17 mouse cellular contexts compared by ENCODE assay signal in the genomic region with DNA sequence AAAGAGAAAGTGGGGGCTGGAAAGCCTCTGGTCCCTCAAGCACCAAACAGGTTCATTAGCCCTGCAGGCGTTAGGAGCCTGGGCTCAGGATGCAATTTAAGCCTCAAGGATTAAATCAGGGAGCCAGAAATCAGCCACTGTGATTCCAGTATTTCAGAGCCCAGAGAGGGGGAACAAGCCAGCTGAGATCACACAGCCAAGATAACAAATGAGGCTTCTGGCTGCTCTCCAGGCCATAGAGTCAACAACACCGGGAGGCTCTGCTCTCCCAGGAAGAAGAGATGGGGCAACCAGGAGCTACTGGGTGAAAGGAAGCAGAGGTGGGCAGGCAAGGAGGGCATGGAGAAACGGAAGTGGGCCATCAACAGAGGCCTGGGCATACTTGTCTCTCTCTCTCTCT. TPM values are rescaled to one million over a fixed set of nuclear protein-coding genes. Genes with fewer than 3 reads are reported as not detected.
A peak's percentile ranks its signal among the peaks of the same experiment; 100 is the strongest.
DNase-seq lines count a peak whose midpoint lies in the region; TF ChIP-seq lines count a peak whose summit lies in the region.
"Had no signal": no experiment of that assay in that cellular context is flagged by ENCODE, and none has a peak within 500 bp of the region (broad histone marks: within the 10 kb centered on the region; RNA-seq: fewer than 3 reads in every experiment).

No protein-coding gene starts in this region.

- WGBS in lung, adult 2 months: 40% methylated on average over 3 of the region's 3 CpGs
- WGBS in small intestine, adult 2 months: 11% methylated on average over 3 of the region's 3 CpGs
- 53% methylated on average over 3 of the region's 3 CpGs for WGBS in heart, adult 2 months

- no peaks in the 10 kb centered on the region for H3K79me2 ChIP-seq in heart, adult 2 months (replicated peaks; ENCODE audit: control insufficient read depth, insufficient read depth, low read length)

- no peaks in the 10 kb centered on the region for H3K27me3 ChIP-seq in small intestine, adult 2 months (ENCODE audit: control insufficient read depth, insufficient read depth, low read length)
- H3K27me3 ChIP-seq in heart, adult 2 months (ENCODE audit: control insufficient read depth, insufficient read depth, low read length): no peaks in the 10 kb centered on the region
- H3K27me3 ChIP-seq: forebrain, embryonic 15.5 days; neural tube, embryonic 12.5 days had no signal

- DNase-seq in gastrocnemius, postnatal 25 days: peak; percentile 7
- no peak for DNase-seq in gastrocnemius, postnatal 36 days
- peak; percentile 30 for DNase-seq in lung, postnatal 25 days (ENCODE audit: low spot score)
- DNase-seq in lung, adult 2 months: no peak
- peak; percentile 71 for DNase-seq in MN1 (ENCODE audit: low spot score)
- no peak for DNase-seq in heart, adult 2 months
- no peak for DNase-seq in cerebellum, adult 11 months
- DNase-seq: cerebellum, adult 11-12 months; heart, adult 11 months; heart, postnatal 14 days; midbrain, embryonic 14.5 days had no signal

- no peaks in the 10 kb centered on the region for H3K36me3 ChIP-seq in small intestine, adult 2 months (ENCODE audit: control insufficient read depth, insufficient read depth, low read length)
- no peaks in the 10 kb centered on the region for H3K36me3 ChIP-seq in heart, adult 2 months (ENCODE audit: control insufficient read depth, insufficient read depth, low read length)
- H3K36me3 ChIP-seq: forebrain, embryonic 15.5 days had no signal

- no peak for TF ChIP-seq EP300 in heart, adult 2 months (IDR thresholded peaks at IDR 0.05; ENCODE audit: insufficient read depth, low read depth, low read length)

- intact Hi-C loops in gastrocnemius, postnatal 36 days (cut with DNase I): no loop called here
- intact Hi-C loops in heart, adult 2 months (cut with DNase I): no loop called here

- peak overlapping the region; percentile 64 for H3K27ac ChIP-seq in small intestine, adult 2 months (ENCODE audit: insufficient read depth, low read depth, low read length)
- H3K27ac ChIP-seq in heart, adult 2 months: no peak overlapping the region
- H3K27ac ChIP-seq: forebrain, embryonic 15.5 days; left cerebral cortex, adult 2 months; liver, embryonic 14.5 days; neural tube, embryonic 12.5 days had no signal

- TF ChIP-seq POLR2A in lung, adult 2 months (IDR thresholded peaks at IDR 0.05; ENCODE audit: borderline replicate concordance, extremely low read depth, low read depth, low read length): no peak
- TF ChIP-seq POLR2A in small intestine, adult 2 months (IDR thresholded peaks at IDR 0.05; ENCODE audit: low read depth, low read length): no peak
- TF ChIP-seq POLR2A in heart, adult 2 months (IDR thresholded peaks at IDR 0.05; ENCODE audit: insufficient read depth, low read depth, low read length): no peak

- no peak for TF ChIP-seq CTCF in lung, adult 2 months (IDR thresholded peaks at IDR 0.05; ENCODE audit: insufficient read depth, low read length)
- no peak for TF ChIP-seq CTCF in small intestine, adult 2 months (IDR thresholded peaks at IDR 0.05; ENCODE audit: extremely low read depth, insufficient read length, insufficient replicate concordance, low read depth, low read length)
- no peak for TF ChIP-seq CTCF in heart, adult 2 months (IDR thresholded peaks at IDR 0.05)

- no peak overlapping the region for H3K4me3 ChIP-seq in lung, adult 2 months (replicated peaks; ENCODE audit: extremely low read depth, low read depth, low read length)
- no peak overlapping the region for H3K4me3 ChIP-seq in small intestine, adult 2 months (ENCODE audit: low read depth, low read length)
- H3K4me3 ChIP-seq in heart, adult 2 months: no peak overlapping the region
- H3K4me3 ChIP-seq: forebrain, embryonic 15.5 days; left cerebral cortex, adult 2 months; neural tube, embryonic 12.5 days had no signal

- H3K9ac ChIP-seq in heart, adult 2 months (ENCODE audit: low read depth, low read length): no peak overlapping the region
- H3K9ac ChIP-seq: forebrain, embryonic 15.5 days; liver, embryonic 14.5 days; neural tube, embryonic 12.5 days had no signal

- peaks cover 49% of the 10 kb centered on the region for H3K4me1 ChIP-seq in lung, adult 2 months (ENCODE audit: control insufficient read depth, insufficient read depth, low read length)
- H3K4me1 ChIP-seq in small intestine, adult 2 months (ENCODE audit: control insufficient read depth, insufficient read depth, insufficient read length, low read length): peaks cover 57% of the 10 kb centered on the region
- H3K4me1 ChIP-seq in heart, adult 2 months (ENCODE audit: control insufficient read depth, insufficient read depth, low read length): peaks cover 6% of the 10 kb centered on the region

RNA-seq across cellular contexts. Expression of gene Capn5, which starts 14.4 kb away (rescaled TPM):
- 1 to 10 TPM; 1.6 to 2.4 TPM for total RNA-seq in gastrocnemius, postnatal 25 days (2021)
- 1 to 10 TPM; 1.7 to 1.9 TPM for total RNA-seq in gastrocnemius, postnatal 36 days (2021)
- 19.0 and 22.2 TPM in 2 replicates for polyA plus RNA-seq in lung, adult 2 months (2012; rRNA removed)
- polyA plus RNA-seq in small intestine, adult 2 months (2012; rRNA removed): 15.6 and 17.2 TPM in 2 replicates
- 1 to 10 TPM; 1.8 to 2.4 TPM for total RNA-seq in heart, adult 2 months (2021)
- polyA plus RNA-seq in heart, adult 2 months (2012; rRNA removed): 3.7 and 4.6 TPM in 2 replicates

RNA-seq across cellular contexts. Expression of gene Omp, which starts 18.4 kb away (rescaled TPM):
- under 1 TPM in 1 of 2 experiments, not detected in 1; 0.11 TPM for total RNA-seq in gastrocnemius, postnatal 25 days (2021)
- total RNA-seq in gastrocnemius, postnatal 36 days (2021): under 1 TPM in 1 of 2 experiments, not detected in 1; 0.12 TPM
- polyA plus RNA-seq in lung, adult 2 months (2012; rRNA removed): 0.26 and 0.32 TPM in 2 replicates
- 0.65 and 1.4 TPM in 2 replicates for polyA plus RNA-seq in small intestine, adult 2 months (2012; rRNA removed)
- under 1 TPM in 1 of 2 experiments, not detected in 1; 0.14 TPM for total RNA-seq in heart, adult 2 months (2021)
- 0.06 TPM in 1 of 2 replicates, not detected in the other for polyA plus RNA-seq in heart, adult 2 months (2012; rRNA removed)
- polyA plus RNA-seq: inflammation-experienced regulatory T-cells, adult 6 months had no signal

RNA-seq across cellular contexts. Expression of gene B3gnt6, which starts 35.6 kb away (rescaled TPM):
- total RNA-seq in gastrocnemius, postnatal 25 days (2021): not detected
- not detected for total RNA-seq in gastrocnemius, postnatal 36 days (2021)
- polyA plus RNA-seq in lung, adult 2 months (2012; rRNA removed): 1.5 and 2.1 TPM in 2 replicates
- 1.4 and 5.1 TPM in 2 replicates for polyA plus RNA-seq in small intestine, adult 2 months (2012; rRNA removed)
- not detected for total RNA-seq in heart, adult 2 months (2021)
- 0.06 TPM in 1 of 2 replicates, not detected in the other for polyA plus RNA-seq in heart, adult 2 months (2012; rRNA removed)
- total RNA-seq: heart, postnatal 14 days had no signal

RNA-seq across cellular contexts. Expression of gene Myo7a, which starts 44.4 kb away (rescaled TPM):
- 1 to 10 TPM; 2.8 to 3.5 TPM for total RNA-seq in gastrocnemius, postnatal 25 days (2021)
- 1 to 10 TPM; 2.6 to 3.2 TPM for total RNA-seq in gastrocnemius, postnatal 36 days (2021)
- 26.4 and 30.8 TPM in 2 replicates for polyA plus RNA-seq in lung, adult 2 months (2012; rRNA removed)
- 26.9 and 51.7 TPM in 2 replicates for polyA plus RNA-seq in small intestine, adult 2 months (2012; rRNA removed)
- 1 to 10 TPM; 4.5 to 5.9 TPM for total RNA-seq in heart, adult 2 months (2021)
- 7.1 and 10.8 TPM in 2 replicates for polyA plus RNA-seq in heart, adult 2 months (2012; rRNA removed)

Comparison
In these comparisons a context has a peak if more than half of its experiments do, and no peak if none do; other contexts are left out.
1. DNase-seq: peak in gastrocnemius, postnatal 25 days (single experiment), lung, postnatal 25 days (single experiment) and MN1 (single experiment); none in gastrocnemius, postnatal 36 days (0 of 2), lung, adult 2 months (single experiment), heart, adult 2 months (0 of 2) and cerebellum, adult 11 months (single experiment).